Mouse (Mus musculus) ES-Bruce4 (cell line): Measurements from ENCODE around the gene Dcdc2a.

Source experiments
- CTCF ChIP-seq: IDR thresholded peaks from one replicate; pipeline ENCODE4 v1.8.1; 2011; ENCODE audit warnings: low read depth, low read length
- EP300 ChIP-seq: IDR thresholded peaks from 2 replicates; pipeline ENCODE4 v1.6.1; 2011; ENCODE audit warnings: low read depth, low read length; ENCODE audit not compliant: insufficient read depth

DNA sequence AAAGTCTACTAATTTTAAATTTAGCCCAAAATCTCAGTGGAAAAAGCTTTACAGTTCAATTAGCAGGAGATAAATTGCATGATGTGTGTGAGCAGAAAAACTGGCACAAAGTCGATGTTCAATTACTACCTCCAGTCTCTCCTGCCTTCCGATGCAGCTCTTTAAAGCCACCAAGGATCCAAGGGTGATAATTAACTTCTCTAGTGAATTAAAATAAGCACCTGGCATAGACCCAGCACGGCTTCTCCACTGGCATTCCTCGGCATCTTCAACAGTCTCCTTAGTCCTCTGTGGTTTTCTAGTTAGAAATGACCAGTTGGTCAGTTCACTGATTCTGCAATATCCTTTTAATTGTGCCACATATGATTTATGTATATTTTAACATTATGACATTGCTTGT is 95.1 kb downstream of the Dcdc2a start:
- TF ChIP-seq EP300 (no peak), CTCF (no peak)
